Mouse (Mus musculus) granulocyte monocyte progenitor cell, adult 5-6 weeks (primary cell): ENCODE data around the gene Psmd5. TPM values are rescaled to one million over a fixed set of nuclear protein-coding genes. Genes with fewer than 3 reads are reported as not detected.
"Not testable (repeated sequence)": the region's sequence is repeated elsewhere in the genome, so short reads cannot be mapped to it uniquely, and the experiment has no call there.

Experiments
- ATAC-seq: replicated peaks from 2 replicates; pipeline ENCODE4 v1.8.0; 2016; ENCODE audit warnings: mild to moderate bottlenecking, moderate TSS enrichment, inconsistent platforms; ENCODE audit not compliant: poor library complexity, severe bottlenecking
- total RNA-seq, 2 experiments: library from RNA; stranded (forward) in 1 of 2; stranded (reverse) in 1 of 2; fragments of 200-712, 200-1000 nt in 1 of 2; fragments of >200 nt in 1 of 2; fragmentation: Nextera tagmentation in 1 of 2; gene quantifications; 2 replicates each; pipeline ENCODE4 v1.2.3; 2014 to 2017

Gene Psmd5
- total RNA-seq, 2 experiments from 2014 or later, result 60.4 to 64.4 TPM

DNA sequence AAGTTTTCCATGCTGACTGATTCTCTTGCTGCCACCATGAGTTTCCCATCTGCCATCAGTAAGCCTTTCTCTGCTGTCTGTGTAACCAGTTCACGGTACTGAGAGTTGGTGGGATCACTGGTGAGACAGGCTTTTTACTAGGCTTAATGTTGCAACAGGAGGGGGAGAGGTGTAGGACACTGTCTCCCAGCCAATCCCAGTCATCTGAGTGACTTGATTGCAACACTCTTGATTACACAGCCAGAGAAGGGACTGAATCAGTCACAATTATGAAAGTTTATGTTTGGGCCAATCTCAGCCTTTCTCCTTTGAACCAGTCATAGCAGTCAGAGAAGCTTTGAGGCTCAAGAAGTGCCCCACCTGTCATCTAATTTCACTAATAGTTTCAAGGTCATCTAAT lies 46.7 kb downstream of the Psmd5 start:
- peak; percentile 91 for ATAC-seq

DNA sequence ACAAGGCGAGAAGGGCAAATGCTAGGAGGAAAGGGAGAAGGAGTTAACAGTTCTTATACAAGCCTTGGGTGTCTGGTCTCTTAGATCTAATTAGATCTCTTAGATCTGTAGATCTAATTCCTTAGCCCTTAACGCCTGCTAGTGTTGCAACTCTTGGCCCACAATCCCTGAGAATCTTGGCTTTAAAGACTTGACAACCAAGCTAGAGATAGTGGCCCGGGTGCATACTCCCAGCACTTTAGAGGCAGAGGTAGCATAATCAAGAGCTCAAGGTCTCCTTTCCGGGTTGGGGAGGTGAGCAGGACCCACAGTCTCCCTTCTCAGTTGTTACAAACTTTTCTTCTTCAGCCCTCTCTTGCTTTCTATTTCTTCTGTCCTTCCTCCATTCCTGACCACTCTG lies 47.2 kb downstream of the Psmd5 start:
- no peak for ATAC-seq

DNA sequence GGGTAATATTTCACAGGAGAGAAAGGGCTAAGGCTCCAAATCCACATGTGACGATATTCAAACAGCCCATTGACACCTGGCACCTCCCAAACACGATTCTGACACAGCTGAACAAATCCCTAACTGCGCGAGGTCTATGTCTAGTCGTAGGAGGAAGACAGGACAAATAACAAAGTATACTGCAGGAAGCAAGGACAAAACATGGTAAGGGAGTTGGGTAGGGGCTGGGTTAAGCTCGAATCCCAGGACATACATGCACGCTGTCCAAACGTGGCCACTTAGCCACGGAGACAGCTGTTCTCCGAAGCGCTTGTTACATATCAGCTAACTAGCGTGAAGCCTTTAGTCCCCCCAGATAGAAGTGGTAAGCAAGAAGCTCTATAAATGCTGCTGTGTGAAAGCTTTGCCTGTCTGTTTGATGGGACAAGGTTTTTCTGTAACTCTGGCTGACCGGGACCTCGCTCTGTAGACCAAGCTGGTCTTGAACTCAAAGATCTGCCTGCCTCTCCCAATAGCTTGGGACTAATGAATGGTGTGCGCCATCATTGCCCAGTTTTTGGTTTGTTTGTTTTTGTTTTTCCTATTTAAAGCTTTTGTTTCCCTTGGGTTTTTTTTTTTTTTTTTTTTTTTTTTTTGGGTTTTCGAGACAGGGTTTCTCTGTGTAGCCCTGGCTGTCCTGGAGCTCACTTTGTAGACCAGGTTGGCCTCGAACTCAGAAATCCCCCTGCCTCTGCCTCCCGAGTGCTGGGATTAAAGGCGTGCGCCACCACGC lies 48.1 kb downstream of the Psmd5 start:
- ATAC-seq, result peak; percentile 5; the same call in 1 of the 2 replicates

- ATAC-seq, result peak; percentile 90
These were observed 48.8 kb downstream of the Psmd5 start, which contains the start of gene Fbxw2 for GRCm38 (mm10) chr2:34825827-34826459. Gene Fbxw2, minus strand, starts transcription at chr2:34826311.

- no peak for ATAC-seq
These were observed 56.3 kb downstream of the Psmd5 start for GRCm38 (mm10) chr2:34818492-34818891.

DNA sequence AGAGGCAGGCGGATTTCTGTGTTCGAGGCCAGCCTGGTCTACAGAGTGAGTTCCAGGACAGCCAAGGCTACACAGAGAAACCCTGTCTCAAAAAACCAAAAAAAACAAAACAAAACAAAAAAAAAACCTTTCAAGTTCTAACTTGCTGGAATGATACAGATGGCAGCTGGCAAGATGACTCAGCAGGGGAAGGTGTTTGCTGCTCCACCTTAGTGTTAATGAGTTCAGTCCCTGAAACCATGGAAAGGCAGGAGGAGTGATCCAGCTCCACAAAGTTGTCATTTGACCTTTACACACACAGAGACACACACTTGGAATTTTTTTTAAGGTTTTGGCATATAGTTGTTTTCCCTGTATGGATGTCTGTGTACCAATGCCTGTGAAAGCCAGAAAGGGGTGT lies 58.9 kb downstream of the Psmd5 start:
- ATAC-seq, result not testable (repeated sequence)

GRCm38 (mm10) chr2:34812706-34813105 lies 62.1 kb downstream of the Psmd5 start:
- no peak for ATAC-seq

GRCm38 (mm10) chr2:34810775-34811174 lies 64.0 kb downstream of the Psmd5 start:
- ATAC-seq, result no peak

DNA sequence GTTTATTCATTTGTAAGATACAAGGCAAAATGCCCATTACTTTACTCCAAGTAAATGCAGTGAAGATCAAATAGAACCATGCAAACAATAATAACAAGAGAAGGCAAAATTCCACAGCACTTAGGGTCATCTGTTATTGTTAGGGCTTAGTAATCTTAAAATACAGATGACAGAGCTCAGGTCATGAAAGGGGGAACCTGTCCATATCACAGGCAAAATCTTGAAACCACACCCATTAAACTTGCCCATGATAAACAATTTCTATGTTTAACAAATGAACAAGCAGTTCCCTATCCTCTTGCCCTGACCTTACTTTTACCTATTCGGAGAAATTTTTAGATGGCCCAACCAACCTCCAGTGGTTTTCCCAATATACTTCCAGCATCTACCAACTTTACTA lies 65.2 kb downstream of the Psmd5 start:
- no peak for ATAC-seq

- no peak for ATAC-seq
These were observed 66.7 kb downstream of the Psmd5 start for GRCm38 (mm10) chr2:34808057-34808456.

GRCm38 (mm10) chr2:34805364-34805950 lies 69.3 kb downstream of the Psmd5 start:
- no peak for ATAC-seq

GRCm38 (mm10) chr2:34804815-34805214 lies 70.0 kb downstream of the Psmd5 start:
- no peak for ATAC-seq

DNA sequence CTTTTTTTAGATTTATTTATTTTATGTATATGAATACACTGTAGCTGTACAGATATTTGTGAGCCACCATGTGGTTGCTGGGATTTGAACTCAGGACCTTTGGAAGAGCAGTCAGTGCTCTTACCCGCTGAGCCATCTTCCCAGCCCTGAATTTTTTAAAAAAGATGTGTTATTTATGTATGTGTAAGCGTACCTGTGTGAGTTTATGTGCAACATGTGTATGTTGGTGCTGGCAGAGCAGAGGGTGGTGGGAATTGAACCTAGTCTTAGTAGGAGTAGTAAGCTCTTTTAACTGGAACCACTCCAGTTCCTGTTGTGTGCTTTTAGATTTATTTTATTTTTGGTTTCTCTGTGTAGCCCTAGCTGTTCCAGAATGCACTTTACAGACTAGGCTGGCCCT lies 70.6 kb downstream of the Psmd5 start:
- ATAC-seq, result no peak

GRCm38 (mm10) chr2:34803746-34804145 lies 71.0 kb downstream of the Psmd5 start:
- ATAC-seq, result no peak

DNA sequence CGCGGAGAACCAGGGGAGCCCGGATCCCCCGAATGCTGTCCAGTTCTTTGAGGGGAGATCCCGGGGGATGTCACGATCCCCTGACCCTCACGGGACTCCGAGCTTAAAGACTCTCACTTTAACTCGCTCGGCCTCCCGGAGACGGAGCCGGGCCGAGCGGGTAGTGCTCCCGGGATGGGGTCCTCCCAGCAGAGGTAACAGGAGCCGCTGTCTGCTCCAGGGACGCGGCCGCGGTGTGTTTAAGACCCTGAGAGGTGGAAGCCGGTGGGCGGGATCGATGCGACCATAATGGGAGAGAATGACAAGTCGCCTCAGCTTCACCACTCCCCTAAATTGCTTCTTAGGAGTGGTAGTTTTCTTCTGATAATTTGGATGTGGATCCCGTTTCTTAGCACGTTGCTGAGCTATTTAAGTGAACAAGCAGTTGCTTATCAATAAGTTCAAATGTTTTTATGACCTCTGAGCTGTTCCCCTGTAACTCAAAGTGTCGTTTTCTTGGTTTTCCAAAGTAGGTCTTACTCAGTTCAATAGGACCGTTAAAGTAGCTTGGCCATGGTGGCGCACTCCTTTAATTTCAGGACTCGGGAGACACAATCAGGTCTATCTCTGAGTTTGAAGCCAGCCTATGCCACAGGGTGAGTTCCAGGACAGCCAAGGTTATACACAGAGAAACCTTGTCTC lies 72.1 kb downstream of the Psmd5 start:
- ATAC-seq, result peak; percentile 54

GRCm38 (mm10) chr2:34801516-34802482 lies 73.0 kb downstream of the Psmd5 start:
- peak; percentile 82 for ATAC-seq

- ATAC-seq, result no peak
These were observed 74.4 kb downstream of the Psmd5 start for GRCm38 (mm10) chr2:34800371-34800770.
